Mouse (Mus musculus) lung, postnatal 36 days (tissue): ENCODE measurements around the gene Adam15.

Experiments used
- DNase-seq: peaks from one replicate; pipeline ENCODE4 v3.0.0; 2022; ENCODE audit warnings: mixed read lengths

The Adam15 gene

DNA sequence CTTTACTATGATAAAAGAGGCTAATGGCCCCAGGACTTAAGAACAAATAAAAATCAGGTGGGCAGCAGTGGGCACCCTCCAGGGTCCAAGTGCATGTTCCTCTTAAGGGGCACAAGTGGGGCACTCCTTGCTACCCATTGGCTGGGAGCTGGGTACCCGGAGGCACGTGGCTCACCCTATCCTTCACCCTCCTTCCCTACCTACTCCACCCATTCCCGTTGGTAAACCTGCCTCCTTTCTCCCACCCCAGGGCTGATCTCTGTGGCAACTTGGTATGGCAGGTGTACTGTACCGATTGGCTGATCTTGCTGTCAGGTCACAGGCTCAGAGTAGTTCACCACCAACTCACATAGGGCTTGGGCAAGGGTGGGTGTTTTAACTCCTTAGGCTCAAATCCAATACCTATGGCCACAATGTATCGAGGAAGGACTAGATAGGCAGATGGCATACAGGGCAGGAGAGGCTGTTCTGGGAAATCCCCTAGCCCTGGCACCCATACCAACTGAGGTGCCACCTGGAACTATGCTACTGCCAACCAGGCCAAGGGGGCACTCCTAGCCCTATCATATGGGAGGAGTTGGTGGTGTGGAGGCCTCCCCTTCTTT lies 34.0 kb upstream of the Adam15 start:
- DNase-seq: peak; percentile 51

DNA sequence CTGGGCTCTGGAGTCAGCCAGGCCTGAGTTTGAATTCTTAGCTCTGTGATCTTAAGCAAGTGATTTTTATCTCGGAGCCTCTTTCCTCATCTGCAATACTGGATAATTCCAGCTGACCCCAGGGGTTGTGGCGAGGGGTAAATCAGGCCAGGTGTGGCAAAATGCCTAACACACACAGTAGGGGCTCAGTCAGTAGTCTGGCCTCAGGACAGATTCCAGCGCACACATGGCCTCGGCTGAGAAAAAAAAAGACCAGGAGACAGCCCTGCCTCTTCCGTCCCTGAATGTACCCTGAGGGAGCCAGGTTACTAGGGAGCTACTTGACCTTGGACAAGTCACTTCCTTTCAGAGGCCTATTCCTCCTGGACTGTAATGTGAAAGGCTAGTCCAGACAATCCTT lies 33.2 kb upstream of the Adam15 start:
- DNase-seq: no peak

- no peak for DNase-seq
These were observed 32.5 kb upstream of the Adam15 start for GRCm38 (mm10) chr3:89382033-89382882.

GRCm38 (mm10) chr3:89381233-89381632 lies 31.4 kb upstream of the Adam15 start:
- DNase-seq: no peak

- DNase-seq: no peak
These were observed 30.9 kb upstream of the Adam15 start for GRCm38 (mm10) chr3:89380711-89381110.

DNA sequence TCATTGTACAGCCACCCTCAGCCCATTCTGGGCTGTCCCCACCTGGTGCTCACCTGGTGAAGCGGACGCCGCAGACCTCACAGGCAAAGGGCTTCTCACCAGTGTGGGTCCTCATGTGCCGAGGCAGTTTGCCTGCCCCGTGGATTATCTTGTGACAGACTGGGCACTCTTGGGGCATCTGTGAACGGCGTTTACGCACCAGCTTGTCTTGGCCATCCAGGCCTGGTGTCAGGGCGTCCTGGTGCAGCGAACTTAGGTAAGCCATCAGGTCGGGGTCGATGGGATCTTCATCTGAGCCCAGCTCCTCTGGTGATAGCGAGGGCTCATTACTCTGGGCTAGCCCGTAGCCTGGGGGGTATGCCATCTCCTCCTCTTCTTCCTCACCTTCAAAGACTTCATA lies 30.5 kb upstream of the Adam15 start:
- no peak for DNase-seq

DNA sequence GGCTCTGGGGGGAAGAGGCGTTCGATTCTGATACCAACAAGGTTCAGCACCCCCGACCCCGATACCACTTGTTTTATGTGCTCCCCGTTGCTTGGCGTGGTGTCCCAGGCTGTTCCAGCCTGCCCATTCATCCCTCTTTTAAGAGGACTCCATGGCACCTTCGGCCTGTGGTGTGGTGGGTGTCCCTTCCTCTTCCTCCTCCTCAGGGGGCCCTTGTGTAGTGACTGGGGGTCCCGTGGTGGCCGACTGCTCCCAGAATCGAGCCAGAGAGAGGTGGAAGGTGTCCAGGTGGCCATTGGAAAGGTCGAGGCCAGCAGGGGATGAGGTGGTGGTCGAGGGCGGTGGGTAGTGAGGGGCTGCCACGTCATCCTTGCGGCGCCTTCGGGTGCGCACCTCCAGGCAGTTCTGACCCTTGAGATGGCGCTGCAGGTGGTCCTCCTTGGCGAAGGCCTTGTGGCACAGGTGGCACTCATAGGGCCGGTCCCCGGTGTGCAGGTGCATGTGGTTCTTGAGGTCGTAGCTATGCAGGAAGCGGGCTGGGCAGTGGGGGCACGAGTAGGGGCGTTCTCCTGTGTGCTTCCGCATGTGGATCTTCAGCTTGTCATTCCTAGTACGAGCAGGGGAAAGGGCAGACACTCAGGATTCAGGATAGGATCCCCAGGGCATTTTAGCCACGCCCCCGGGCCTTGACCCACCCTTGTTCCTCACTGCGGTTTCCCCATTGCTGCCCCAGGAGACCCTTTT lies 29.8 kb upstream of the Adam15 start:
- DNase-seq: no peak

DNA sequence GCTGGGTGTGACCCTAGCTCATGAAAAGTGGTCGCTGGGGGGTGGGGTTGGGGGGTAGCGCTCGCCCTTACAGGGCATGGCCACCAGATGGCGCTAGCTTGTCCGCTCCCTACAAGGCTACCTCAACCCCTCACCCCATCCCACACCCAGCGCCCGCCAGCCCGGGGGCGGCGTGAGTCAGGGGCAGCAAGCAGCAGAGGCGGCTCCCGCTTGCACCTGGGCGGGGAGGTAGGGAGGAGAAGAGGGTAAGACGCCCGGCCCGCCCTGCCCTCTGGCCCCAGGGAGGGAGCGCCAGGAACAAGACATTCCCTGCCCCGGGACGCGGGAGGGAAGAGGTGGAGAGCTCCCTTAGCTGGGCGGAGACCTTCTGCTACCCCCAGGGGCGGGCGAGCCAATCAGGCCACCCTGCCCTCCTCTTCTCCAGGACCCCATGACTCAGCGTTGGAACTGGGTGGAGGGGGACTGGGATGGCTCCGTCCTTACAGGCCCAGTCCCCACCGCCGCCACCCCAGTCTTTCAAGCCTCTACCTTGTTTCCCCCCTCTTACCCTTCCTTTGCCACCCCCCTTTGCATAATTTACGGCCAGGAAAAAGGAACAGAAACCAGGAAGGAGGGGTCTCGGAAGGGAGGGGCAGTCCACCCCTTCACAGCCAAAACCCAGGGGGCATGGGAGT lies 28.7 kb upstream of the Adam15 start:
- DNase-seq: peak; percentile 63

GRCm38 (mm10) chr3:89377831-89378230 lies 28.0 kb upstream of the Adam15 start:
- DNase-seq: no peak

GRCm38 (mm10) chr3:89373581-89374231 lies 23.9 kb upstream of the Adam15 start:
- DNase-seq: no peak

- DNase-seq: no peak
These were observed 17.5 kb upstream of the Adam15 start for GRCm38 (mm10) chr3:89367338-89367737.

GRCm38 (mm10) chr3:89365486-89366414 lies 16.0 kb upstream of the Adam15 start:
- no peak for DNase-seq

- DNase-seq: no peak
These were observed 15.3 kb upstream of the Adam15 start, which contains the start of gene Dcst1 for GRCm38 (mm10) chr3:89365153-89365485. Gene Dcst1, minus strand, starts transcription at chr3:89365253.

DNA sequence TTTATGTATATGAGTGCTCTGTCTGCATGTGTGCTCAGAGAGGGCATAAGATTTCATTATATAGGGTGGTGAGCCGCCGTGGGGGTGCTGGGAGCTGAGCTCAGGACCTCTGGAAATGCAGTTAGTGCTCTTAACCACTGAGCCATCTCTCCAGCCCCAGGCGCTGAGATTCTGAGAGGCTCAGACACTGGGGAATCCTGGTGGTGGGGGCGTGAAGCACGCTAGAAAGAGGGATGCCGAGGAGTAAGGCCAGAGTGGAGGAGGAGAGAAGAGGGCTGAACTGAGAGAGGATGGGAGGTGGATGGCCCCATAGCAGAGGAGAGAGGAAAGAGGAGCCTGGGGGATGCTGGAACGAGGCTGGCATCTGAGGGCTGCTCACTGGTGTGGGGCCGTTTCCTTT lies 14.8 kb upstream of the Adam15 start:
- DNase-seq: no peak

DNA sequence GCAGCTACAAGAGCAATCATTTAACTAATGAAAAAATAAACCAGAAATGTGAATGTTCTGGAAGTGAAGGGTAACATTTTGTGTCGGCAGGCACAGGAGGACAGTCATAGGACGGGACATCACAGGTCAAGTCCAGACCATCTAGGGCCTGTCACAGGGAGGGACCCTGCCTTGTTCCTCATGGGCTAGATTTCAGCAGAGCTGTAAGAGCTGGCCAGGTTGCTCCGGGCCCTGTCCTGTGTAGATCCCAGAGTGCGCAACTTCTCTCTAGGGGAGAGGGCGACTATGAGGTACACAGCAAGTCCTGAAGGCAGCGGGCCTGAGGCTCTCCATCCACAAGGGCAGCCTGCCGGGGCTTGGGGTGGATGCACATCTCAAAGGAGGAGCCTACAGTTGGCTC lies 11.9 kb upstream of the Adam15 start, which contains the start of gene Dcst2:
TSS of gene Dcst2 (plus strand) at position 301 of the 400 bp plus-strand sequence.
- no peak for DNase-seq

DNA sequence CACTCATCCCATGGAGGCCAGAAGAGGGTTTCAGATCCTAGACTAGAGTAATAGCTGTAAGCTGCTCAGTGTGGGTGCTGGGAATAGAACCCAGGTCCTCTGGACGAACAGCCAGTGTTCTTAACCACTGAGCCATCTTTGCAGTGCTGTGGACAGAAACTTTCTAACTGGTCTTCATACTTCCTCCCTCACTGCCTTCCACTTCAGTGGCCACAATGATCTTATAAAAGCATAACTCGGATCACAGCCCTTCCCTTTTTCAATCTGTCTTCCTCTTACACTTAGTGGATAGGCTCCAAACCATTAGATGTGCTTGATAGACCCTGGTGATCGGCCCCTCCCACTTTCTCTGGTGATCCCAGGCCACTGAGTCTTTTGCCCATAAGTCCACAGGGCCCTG lies 10.4 kb upstream of the Adam15 start:
- no peak for DNase-seq

DNA sequence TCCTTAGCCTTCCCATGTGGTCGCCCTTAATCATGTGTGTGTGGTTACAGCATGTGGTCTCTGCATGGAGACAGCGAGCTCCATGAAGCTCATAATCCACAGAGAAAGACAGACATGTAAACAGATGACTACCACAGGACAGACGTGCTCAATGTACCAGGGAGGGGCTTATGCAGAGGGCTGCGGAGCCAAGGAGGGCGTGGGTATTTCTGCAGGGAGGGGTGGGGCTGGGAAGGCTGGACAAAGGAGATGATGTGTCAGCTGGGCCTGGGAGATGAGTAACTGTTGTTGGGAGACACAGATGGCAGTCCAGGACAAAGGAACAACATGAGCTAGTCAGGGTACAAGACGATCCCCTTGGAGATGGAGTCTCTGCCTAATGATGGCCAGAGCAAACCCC lies 9.8 kb upstream of the Adam15 start:
- no peak for DNase-seq

GRCm38 (mm10) chr3:89356029-89356428 lies 6.2 kb upstream of the Adam15 start:
- no peak for DNase-seq

- DNase-seq: no peak
These were observed 5.7 kb upstream of the Adam15 start for GRCm38 (mm10) chr3:89355512-89355902.

- DNase-seq: peak; percentile 95
These were observed 5.2 kb upstream of the Adam15 start for GRCm38 (mm10) chr3:89354816-89355511.

- no peak for DNase-seq
These were observed 1.5 kb upstream of the Adam15 start for GRCm38 (mm10) chr3:89351271-89351670.
